Mouse (Mus musculus) midbrain, postnatal 0 days (tissue): ENCODE results near the gene Mbd6. TPM values are rescaled to one million over a fixed set of nuclear protein-coding genes. Genes with fewer than 3 reads are reported as not detected.

Experiments used
- ATAC-seq: fragments of 200-750 bp; cut with Nextera tagmentation; 2 replicates; pipeline ENCODE4 v1.8.0; 2017; ENCODE audit warnings: moderate number of reproducible peaks, mild to moderate bottlenecking, moderate TSS enrichment, moderate library complexity; ENCODE audit not compliant: low FRiP score
- DNase-seq: peaks from one replicate; pipeline ENCODE4 v3.0.0-alpha.2; 2015; ENCODE audit warnings: low spot score
- H3K27ac ChIP-seq: fragments of 300-500 bp; sonication (generic); 2 replicates; pipeline ENCODE4 v1.5.1; 2014; ENCODE audit warnings: low read depth, mild to moderate bottlenecking, low read length, mixed read lengths
- H3K27me3 ChIP-seq: fragments of 300-500 bp; sonication (generic); 2 replicates; pipeline ENCODE4 v1.6.1; 2014; ENCODE audit warnings: low read length, control low read depth, mixed read lengths; ENCODE audit not compliant: insufficient read depth
- H3K36me3 ChIP-seq: fragments of 300-500 bp; sonication (generic); 2 replicates; pipeline ENCODE4 v1.6.1; 2014; ENCODE audit warnings: low read length, control low read depth, mixed read lengths; ENCODE audit not compliant: insufficient read depth
- H3K4me1 ChIP-seq: fragments of 300-500 bp; sonication (generic); 2 replicates; pipeline ENCODE4 v1.6.1; 2014; ENCODE audit warnings: mild to moderate bottlenecking, control low read depth, antibody characterized with exemption, low read length, mixed read lengths; ENCODE audit not compliant: insufficient read depth
- H3K4me2 ChIP-seq: fragments of 300-500 bp; sonication (generic); 2 replicates; pipeline ENCODE4 v1.6.1; 2014; ENCODE audit warnings: low read depth, mild to moderate bottlenecking, low read length, mixed read lengths; ENCODE audit not compliant: poor library complexity, severe bottlenecking
- H3K4me3 ChIP-seq: fragments of 300-500 bp; sonication (generic); 2 replicates; pipeline ENCODE4 v1.5.1; 2014; ENCODE audit warnings: low read depth, mild to moderate bottlenecking, low read length, moderate library complexity
- H3K9ac ChIP-seq: fragments of 300-500 bp; sonication (generic); replicated peaks from 2 replicates; pipeline ENCODE4 v1.6.1; 2014; ENCODE audit warnings: mild to moderate bottlenecking, low read length, moderate library complexity, mixed read lengths; ENCODE audit not compliant: poor library complexity, severe bottlenecking
- H3K9me3 ChIP-seq: fragments of 300-500 bp; sonication (generic); 2 replicates; pipeline ENCODE4 v1.6.1; 2016; ENCODE audit warnings: low read length, control low read depth
- CTCF ChIP-seq: IDR thresholded peaks from 2 replicates; pipeline ENCODE4 v1.5.1; 2016; ENCODE audit warnings: antibody characterized with exemption, mild to moderate bottlenecking
- WGBS: fragments of 180-500 bp; shearing (Covaris S2); extraction: QIAGEN DNeasy Blood & Tissue Kit; methylation state at CpG from one replicate; pipeline ENCODE4 v1.1.7; 2014; 5-methylcytosine and 5-hydroxymethylcytosine counted together
- polyA plus RNA-seq: library from polyadenylated mRNA; unstranded; fragments of >200 nt; fragmentation: Nextera tagmentation; extraction: Ambion mirVana; gene quantifications from 2 replicates; pipeline ENCODE4 v1.2.1, GENCODE M21; 2015
- total RNA-seq: library from RNA; depleted of rRNA; stranded (reverse); fragments of >200 nt; gene quantifications from 2 replicates; pipeline ENCODE4 v1.2.3, GENCODE M21; 2014

Mbd6 gene
- total and polyA plus RNA-seq, 2 experiments from 2014 or later: 8.2 to 11.2 TPM

- H3K4me1 ChIP-seq: peaks cover 18% of the 10 kb centered on the region; the same call in 1 of the 2 replicates
These were observed 23.8 kb downstream of the Mbd6 start for GRCm38 (mm10) chr10:127264971-127265370.

GRCm38 (mm10) chr10:127264336-127264735 is 24.5 kb downstream of the Mbd6 start:
- ATAC-seq (no peak), DNase-seq (no peak)
- no peak for TF ChIP-seq CTCF
- Histone ChIP-seq H3K27me3 (no peaks in the 10 kb centered on the region), H3K4me3 (no peak overlapping the region), H3K9ac (no peak overlapping the region), H3K36me3 (peaks cover 7% of the 10 kb centered on the region; the same call in 1 of the 2 replicates), H3K27ac (no peak overlapping the region), H3K4me1 (peaks cover 18% of the 10 kb centered on the region; the same call in 1 of the 2 replicates), H3K9me3 (no peaks in the 10 kb centered on the region), H3K4me2 (no peak overlapping the region)
- 82% methylated on average over 8 of the region's 8 CpGs for WGBS

More at GRCm38 (mm10) chr10:127264971-127265370, 23.8 kb downstream of the Mbd6 start:
- H3K36me3 ChIP-seq: peaks cover 9% of the 10 kb centered on the region
- no peak for TF ChIP-seq CTCF
- no peak overlapping the region for H3K9ac ChIP-seq
- DNase-seq (no peak), ATAC-seq (no peak)
- H3K4me2 ChIP-seq: no peak overlapping the region
- H3K4me3 ChIP-seq: no peak overlapping the region
- no peaks in the 10 kb centered on the region for H3K9me3 ChIP-seq
- WGBS: 57% methylated on average over 4 of the region's 4 CpGs
- no peaks in the 10 kb centered on the region for H3K27me3 ChIP-seq
- H3K27ac ChIP-seq: no peak overlapping the region

GRCm38 (mm10) chr10:127263631-127264030 is 25.2 kb downstream of the Mbd6 start:
- H3K27me3 ChIP-seq: no peaks in the 10 kb centered on the region
- peak overlapping the region; percentile 93; the same call in 1 of the 2 replicates for H3K9ac ChIP-seq
- no peak for DNase-seq
- H3K4me1 ChIP-seq: peaks cover 19% of the 10 kb centered on the region; the same call in 1 of the 2 replicates
- H3K4me3 ChIP-seq: peak overlapping the region; percentile 66
- H3K9me3 ChIP-seq: no peaks in the 10 kb centered on the region
- WGBS: 34% methylated on average over 3 of the region's 3 CpGs
- no peak for TF ChIP-seq CTCF
- peak overlapping the region; percentile 91; the same call in 1 of the 2 replicates for H3K27ac ChIP-seq
- H3K4me2 ChIP-seq: peak overlapping the region; percentile 80
- peaks cover 5% of the 10 kb centered on the region; the same call in 1 of the 2 replicates for H3K36me3 ChIP-seq
- no peak for ATAC-seq

- H3K4me1 ChIP-seq: peaks cover 24% of the 10 kb centered on the region; the same call in 1 of the 2 replicates
- peak; percentile 39 for ATAC-seq
- DNase-seq: peak; percentile 69
These were observed 26.0 kb downstream of the Mbd6 start, which contains the start of gene Kif5a for GRCm38 (mm10) chr10:127262548-127263398. Kif5a (minus strand) TSS chr10:127263348.

GRCm38 (mm10) chr10:127261706-127262547 is 26.9 kb downstream of the Mbd6 start:
- DNase-seq (peak; percentile 53), ATAC-seq (no peak)
- peaks cover 18% of the 10 kb centered on the region; the same call in 1 of the 2 replicates for H3K4me1 ChIP-seq

More at GRCm38 (mm10) chr10:127262548-127263398, 26.0 kb downstream of the Mbd6 start, which contains the start of gene Kif5a:
- Histone ChIP-seq H3K27me3 (no peaks in the 10 kb centered on the region), H3K4me2 (peak within 1 kb of the TSS; percentile 80), H3K4me3 (peak within 1 kb of the TSS; percentile 66), H3K36me3 (no peaks in the 10 kb centered on the region), H3K27ac (peak within 1 kb of the TSS; percentile 91), H3K9me3 (no peaks in the 10 kb centered on the region), H3K9ac (peak within 1 kb of the TSS; percentile 93)
- WGBS: under 1% methylated on average over 40 of the region's 53 CpGs
- TF ChIP-seq CTCF: no peak; the same call in 1 of the 2 replicates

More at GRCm38 (mm10) chr10:127261706-127262547, 26.9 kb downstream of the Mbd6 start:
- no peaks in the 10 kb centered on the region for H3K27me3 ChIP-seq
- H3K9me3 ChIP-seq: no peaks in the 10 kb centered on the region
- H3K27ac ChIP-seq: peak overlapping the region; percentile 91
- peak overlapping the region; percentile 80 for H3K4me2 ChIP-seq
- WGBS: 51% methylated on average over 15 of the region's 15 CpGs
- peak overlapping the region; percentile 93 for H3K9ac ChIP-seq
- no peaks in the 10 kb centered on the region for H3K36me3 ChIP-seq
- no peak for TF ChIP-seq CTCF
- peak overlapping the region; percentile 66 for H3K4me3 ChIP-seq
